Mouse (Mus musculus): Measurements from ENCODE around the gene Il9.

- TF ChIP-seq ZC3H11A (IDR thresholded peaks at IDR 0.05; ENCODE audit: borderline replicate concordance, low read depth, low read length) = no peak
- no peak for TF ChIP-seq MAFK (IDR thresholded peaks at IDR 0.05; ENCODE audit: insufficient read depth, low read depth, low read length)
- no peak for TF ChIP-seq ZNF384 (IDR thresholded peaks at IDR 0.05; ENCODE audit: low read depth, low read length)
- no peak for TF ChIP-seq HCFC1 (IDR thresholded peaks at IDR 0.05; ENCODE audit: borderline replicate concordance, insufficient read depth, low read length)
Observed at GRCm38 (mm10) chr13:56529031-56529430, 47.0 kb upstream of the Il9 start.

Measured in ES-E14 (cell line).